Mouse (Mus musculus) myocyte (in vitro differentiated cells): ENCODE results near the gene Uso1.

Experiments
- MYOD1 ChIP-seq, 3 experiments: IDR thresholded peaks; one replicate each; pipeline ENCODE4 v1.6.1; 2011; ENCODE audit warnings: control low read depth in 2 of 3, low read depth in 2 of 3, mild to moderate bottlenecking in 2 of 3, moderate library complexity in 1 of 3; ENCODE audit not compliant: insufficient read length in 2 of 3, control insufficient read depth in 1 of 3
- POLR2A ChIP-seq: IDR thresholded peaks from one replicate; pipeline ENCODE4 v1.6.1; 2011; ENCODE audit warnings: low read depth, mild to moderate bottlenecking, control low read depth, moderate library complexity; ENCODE audit not compliant: insufficient read length
- REST ChIP-seq: IDR thresholded peaks from one replicate; pipeline ENCODE4 v1.6.1; 2011; ENCODE audit warnings: mild to moderate bottlenecking, control low read depth, moderate library complexity; ENCODE audit not compliant: insufficient read depth, insufficient read length
- TCF3 ChIP-seq: IDR thresholded peaks from one replicate; pipeline ENCODE4 v1.6.1; 2011; ENCODE audit warnings: low read depth, control low read depth; ENCODE audit not compliant: insufficient read length

DNA sequence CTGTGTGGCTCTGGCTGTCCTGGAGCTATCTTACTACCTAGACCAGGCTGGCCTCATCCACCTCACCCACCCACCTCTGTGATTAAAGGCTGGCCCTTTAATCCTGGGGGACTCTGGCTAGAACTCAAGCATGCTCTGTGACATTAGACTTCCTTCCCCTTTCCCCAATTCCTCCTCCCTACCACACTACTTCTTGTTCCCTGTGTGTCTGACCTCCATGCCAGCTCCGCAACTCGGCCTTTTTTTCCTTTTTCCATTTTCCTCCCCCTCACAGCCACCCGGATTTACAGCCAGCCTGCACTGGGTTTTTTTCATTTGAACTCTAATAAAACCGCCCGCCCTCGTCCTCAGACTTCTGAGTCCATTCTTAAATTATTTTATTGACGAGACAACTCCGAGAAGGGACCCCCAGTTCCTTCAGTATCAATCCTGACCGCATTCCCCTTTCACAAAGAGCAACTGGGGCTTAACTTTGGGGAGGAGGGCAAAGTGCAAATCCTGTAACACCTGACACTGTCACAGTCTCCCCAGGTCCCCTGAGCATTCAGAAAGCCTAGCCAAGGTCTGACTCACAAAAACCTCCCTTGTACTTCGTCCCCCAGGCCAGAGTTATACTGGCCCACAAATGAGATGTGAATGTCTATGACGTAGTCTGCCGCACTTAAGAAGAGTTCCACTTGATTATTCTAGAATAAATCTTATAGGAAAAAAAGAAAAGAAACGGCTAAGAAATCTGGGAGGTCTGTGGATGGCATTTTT, 39.2 kb upstream of the Uso1 start:
- TF ChIP-seq POLR2A (no peak), MYOD1 (IDR thresholded peaks at IDR 0.05; ENCODE audit: control insufficient read depth in 1 of 3, insufficient read length in 2 of 3, low read depth in 2 of 3) (no peak), TCF3 (no peak), REST (no peak)
